Mouse (Mus musculus): ENCODE measurements around the gene Pkig. TPM values are rescaled to one million over a fixed set of nuclear protein-coding genes. Genes with fewer than 3 reads are reported as not detected.

The Pkig gene
- polyA plus RNA-seq, 1 experiment from 2014 or later, result 84.9 TPM

DNA sequence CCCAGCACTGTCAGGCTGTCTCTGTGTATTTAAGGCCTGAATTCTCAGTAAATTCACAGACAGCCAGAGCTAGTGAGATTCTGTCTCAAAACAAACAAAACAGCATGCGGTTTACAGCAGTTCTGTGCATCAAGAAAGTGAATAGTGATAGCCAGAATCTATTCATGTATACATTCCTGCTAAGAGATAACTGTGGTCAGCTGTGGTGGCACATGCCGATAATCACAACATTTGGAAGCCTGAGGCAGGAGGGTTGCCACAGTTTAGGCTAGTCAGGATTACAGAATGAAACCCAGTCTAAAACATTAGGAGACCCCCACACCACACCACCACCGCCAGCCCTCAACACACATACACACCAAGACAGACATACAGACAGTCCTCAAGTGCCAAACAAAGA is 31.6 kb downstream of the Pkig start:
- Histone ChIP-seq H3K27me3 (ENCODE audit: insufficient read depth, low read length) (no peaks in the 10 kb centered on the region), H3K36me3 (replicated peaks; ENCODE audit: insufficient read depth, low read length) (0 out of 2 replicates have a peak, but pooled peaks cover 4% of the 10 kb centered on the region), H3K4me2 (ENCODE audit: low read depth, low read length) (no peak overlapping the region), H3K4me3 (ENCODE audit: low read depth, low read length) (no peak overlapping the region), H3K9ac (replicated peaks) (no peak overlapping the region), H3K27ac (ENCODE audit: low read depth) (no peak overlapping the region), H3K4me1 (ENCODE audit: insufficient read depth) (peaks cover 58% of the 10 kb centered on the region), H3K9me3 (ENCODE audit: low read length) (no peaks in the 10 kb centered on the region)
- TF ChIP-seq EP300 (IDR thresholded peaks at IDR 0.05; ENCODE audit: low read depth), result peak; percentile 73
- no peak for TF ChIP-seq CTCF (IDR thresholded peaks at IDR 0.05; ENCODE audit: low read depth)
- DNase-seq, result no peak
- WGBS (ENCODE audit: insufficient replicate concordance), result 52% methylated on average over 3 of the region's 3 CpGs
- no peak for ATAC-seq

- H3K4me1 ChIP-seq (ENCODE audit: insufficient read depth), result peaks cover 51% of the 10 kb centered on the region
- DNase-seq (no peak), ATAC-seq (no peak)
- TF ChIP-seq CTCF (IDR thresholded peaks at IDR 0.05; ENCODE audit: low read depth) (no peak), EP300 (IDR thresholded peaks at IDR 0.05; ENCODE audit: low read depth) (no peak)
- no peaks in the 10 kb centered on the region for H3K9me3 ChIP-seq (ENCODE audit: low read length)
- H3K4me2 ChIP-seq (ENCODE audit: low read depth, low read length), result no peak overlapping the region
- H3K9ac ChIP-seq (replicated peaks), result no peak overlapping the region
- 0 out of 2 replicates have a peak, but pooled peaks cover 4% of the 10 kb centered on the region for H3K36me3 ChIP-seq (replicated peaks; ENCODE audit: insufficient read depth, low read length)
- 84% methylated on average over 8 of the region's 8 CpGs for WGBS (ENCODE audit: insufficient replicate concordance)
- no peak overlapping the region for H3K4me3 ChIP-seq (ENCODE audit: low read depth, low read length)
- no peaks in the 10 kb centered on the region for H3K27me3 ChIP-seq (ENCODE audit: insufficient read depth, low read length)
- H3K27ac ChIP-seq (ENCODE audit: low read depth), result no peak overlapping the region
Observed at GRCm38 (mm10) chr2:163690409-163691304, 32.5 kb downstream of the Pkig start.

- WGBS (ENCODE audit: insufficient replicate concordance), result 68% methylated on average over 6 of the region's 6 CpGs
- TF ChIP-seq CTCF (IDR thresholded peaks at IDR 0.05; ENCODE audit: low read depth) (no peak), EP300 (IDR thresholded peaks at IDR 0.05; ENCODE audit: low read depth) (no peak)
- 0 out of 2 replicates have a peak overlapping the region, but pooled peaks have one; percentile 36 for H3K27ac ChIP-seq (ENCODE audit: low read depth)
- no peak overlapping the region for H3K4me2 ChIP-seq (ENCODE audit: low read depth, low read length)
- ATAC-seq (peak; percentile 47), DNase-seq (no peak)
- peaks cover 48% of the 10 kb centered on the region for H3K4me1 ChIP-seq (ENCODE audit: insufficient read depth)
- H3K36me3 ChIP-seq (replicated peaks; ENCODE audit: insufficient read depth, low read length), result 0 out of 2 replicates have a peak, but pooled peaks cover 4% of the 10 kb centered on the region
- no peak overlapping the region for H3K9ac ChIP-seq (replicated peaks)
- no peaks in the 10 kb centered on the region for H3K9me3 ChIP-seq (ENCODE audit: low read length)
- no peaks in the 10 kb centered on the region for H3K27me3 ChIP-seq (ENCODE audit: insufficient read depth, low read length)
- H3K4me3 ChIP-seq (ENCODE audit: low read depth, low read length), result no peak overlapping the region
Observed at GRCm38 (mm10) chr2:163691846-163692605, 33.8 kb downstream of the Pkig start.

- DNase-seq, result no peak
- Histone ChIP-seq H3K27me3 (ENCODE audit: insufficient read depth, low read length) (no peaks in the 10 kb centered on the region), H3K4me3 (ENCODE audit: low read depth, low read length) (no peak overlapping the region), H3K36me3 (replicated peaks; ENCODE audit: insufficient read depth, low read length) (0 out of 2 replicates have a peak, but pooled peaks cover 4% of the 10 kb centered on the region), H3K27ac (ENCODE audit: low read depth) (peak overlapping the region; percentile 36), H3K4me2 (ENCODE audit: low read depth, low read length) (no peak overlapping the region), H3K9me3 (ENCODE audit: low read length) (no peaks in the 10 kb centered on the region), H3K4me1 (ENCODE audit: insufficient read depth) (peaks cover 52% of the 10 kb centered on the region), H3K9ac (replicated peaks) (no peak overlapping the region)
- peak; percentile 62 for ATAC-seq
- TF ChIP-seq EP300 (IDR thresholded peaks at IDR 0.05; ENCODE audit: low read depth), result peak; percentile 72
- TF ChIP-seq CTCF (IDR thresholded peaks at IDR 0.05; ENCODE audit: low read depth), result no peak
- 37% methylated on average over 3 of the region's 3 CpGs for WGBS (ENCODE audit: insufficient replicate concordance)
Observed at GRCm38 (mm10) chr2:163692873-163693612, 34.9 kb downstream of the Pkig start.

GRCm38 (mm10) chr2:163693716-163694314 is 35.6 kb downstream of the Pkig start:
- 0 out of 2 replicates have a peak, but pooled peaks cover 4% of the 10 kb centered on the region for H3K36me3 ChIP-seq (replicated peaks; ENCODE audit: insufficient read depth, low read length)
- H3K27ac ChIP-seq (ENCODE audit: low read depth), result peak overlapping the region; percentile 36; the same call in 1 of the 2 replicates
- no peak overlapping the region for H3K4me2 ChIP-seq (ENCODE audit: low read depth, low read length)
- no peak overlapping the region for H3K4me3 ChIP-seq (ENCODE audit: low read depth, low read length)
- DNase-seq, result no peak
- no peak for ATAC-seq
- 66% methylated on average over 9 of the region's 9 CpGs for WGBS (ENCODE audit: insufficient replicate concordance)
- H3K27me3 ChIP-seq (ENCODE audit: insufficient read depth, low read length), result no peaks in the 10 kb centered on the region
- no peak for TF ChIP-seq EP300 (IDR thresholded peaks at IDR 0.05; ENCODE audit: low read depth)
- TF ChIP-seq CTCF (IDR thresholded peaks at IDR 0.05; ENCODE audit: low read depth), result no peak
- no peak overlapping the region for H3K9ac ChIP-seq (replicated peaks)
- H3K9me3 ChIP-seq (ENCODE audit: low read length), result no peaks in the 10 kb centered on the region
- peaks cover 59% of the 10 kb centered on the region for H3K4me1 ChIP-seq (ENCODE audit: insufficient read depth)

All from liver, postnatal 0 days (tissue).